Mouse (Mus musculus): ENCODE data around the gene Gm28778. TPM values are rescaled to one million over a fixed set of nuclear protein-coding genes. Genes with fewer than 3 reads are reported as not detected.
"Not testable (repeated sequence)": the region's sequence is repeated elsewhere in the genome, so short reads cannot be mapped to it uniquely, and the experiment has no call there.

The Gm28778 gene
- total RNA-seq (2017), result not detected in 2 replicates

GRCm38 (mm10) chr1:53296581-53297383, at the start of gene Gm28778, which contains the start of the genes Pms1 and Ormdl1:
Gene Gm28778, plus strand, starts transcription at chr1:53297111.
Gene Pms1, minus strand, starts transcription at chr1:53297018.
Gene Ormdl1, plus strand, starts transcription at chr1:53297095.
- peak; percentile 98 for ATAC-seq (replicated peaks; ENCODE audit: low read depth, poor library complexity, severe bottlenecking)

DNA sequence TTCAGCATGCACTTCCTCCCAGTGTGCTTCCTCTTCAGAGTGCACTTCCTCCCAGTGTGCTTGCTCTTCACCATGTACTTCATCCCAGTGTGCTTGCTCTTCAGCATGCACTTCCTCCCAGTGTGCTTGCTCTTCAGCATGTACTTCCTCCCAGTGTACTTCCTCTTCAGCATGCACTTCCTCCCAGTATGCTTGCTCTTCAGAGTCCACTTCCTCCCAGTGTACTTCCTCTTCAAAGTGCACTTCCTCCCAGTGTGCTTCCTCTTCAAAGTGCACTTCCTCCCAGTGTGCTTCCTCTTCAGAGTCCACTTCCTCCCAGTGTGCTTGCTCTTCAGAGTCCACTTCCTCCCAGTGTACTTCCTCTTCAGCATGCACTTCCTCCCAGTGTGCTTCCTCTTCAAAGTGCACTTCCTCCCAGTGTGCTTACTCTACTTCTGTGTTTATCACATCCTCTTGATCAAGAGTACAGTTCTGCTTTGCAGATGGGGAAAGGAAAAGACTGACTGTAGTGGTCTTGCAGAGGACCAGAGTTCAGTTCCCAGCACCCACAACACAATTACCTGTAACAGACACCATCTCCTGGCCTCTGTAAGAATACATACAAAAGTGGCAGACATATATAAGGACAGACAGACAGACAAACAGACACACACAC, 31.8 kb upstream of the Gm28778 start:
- not testable (repeated sequence) for ATAC-seq (replicated peaks; ENCODE audit: low read depth, poor library complexity, severe bottlenecking)

- ATAC-seq (replicated peaks; ENCODE audit: low read depth, poor library complexity, severe bottlenecking), result no peak
Observed at GRCm38 (mm10) chr1:53269901-53270300, 27.0 kb upstream of the Gm28778 start.

- ATAC-seq (replicated peaks; ENCODE audit: low read depth, poor library complexity, severe bottlenecking), result peak; percentile 72; the same call in 1 of the 2 replicates
Observed at GRCm38 (mm10) chr1:53272646-53273045, 24.3 kb upstream of the Gm28778 start.

DNA sequence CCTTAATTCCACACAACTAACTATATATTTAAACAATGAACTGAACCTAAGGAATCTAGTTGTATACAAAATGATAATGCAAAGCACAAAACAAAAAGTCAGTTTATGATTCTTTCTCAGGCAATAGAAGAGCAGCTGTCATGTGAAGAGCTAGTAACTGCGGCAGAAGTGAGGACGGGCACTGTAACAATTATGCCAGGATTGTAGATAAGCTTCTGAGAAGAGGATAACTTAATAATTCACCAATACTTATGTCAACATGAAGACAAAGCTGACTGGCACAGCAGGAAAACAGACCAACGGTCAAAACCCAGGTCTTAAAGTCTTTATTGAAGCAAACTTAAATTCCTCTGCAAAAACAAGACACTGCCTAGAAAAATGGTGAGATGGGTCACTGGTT, 5.7 kb upstream of the Gm28778 start:
- ATAC-seq (replicated peaks; ENCODE audit: low read depth, poor library complexity, severe bottlenecking), result no peak

DNA sequence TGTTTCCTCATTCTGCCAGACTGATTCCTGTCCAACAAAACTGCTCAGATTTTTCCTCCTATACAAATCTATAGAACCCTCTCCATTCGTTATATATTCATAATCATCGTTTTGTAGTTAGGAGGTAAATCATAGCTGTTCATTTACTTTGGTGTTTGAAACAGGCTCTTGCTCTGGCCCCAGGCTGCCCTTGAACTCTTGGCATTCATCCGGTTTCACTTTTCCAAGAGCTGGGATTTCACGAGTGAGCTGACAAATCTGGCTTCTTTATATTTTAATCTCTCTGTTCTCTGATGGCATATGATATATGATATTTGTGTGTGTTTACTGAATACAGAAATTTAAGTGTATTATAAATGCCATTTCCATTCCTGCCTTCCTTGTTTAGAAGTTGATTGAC, 3.6 kb downstream of the Gm28778 start:
- no peak for ATAC-seq (replicated peaks; ENCODE audit: low read depth, poor library complexity, severe bottlenecking)

DNA sequence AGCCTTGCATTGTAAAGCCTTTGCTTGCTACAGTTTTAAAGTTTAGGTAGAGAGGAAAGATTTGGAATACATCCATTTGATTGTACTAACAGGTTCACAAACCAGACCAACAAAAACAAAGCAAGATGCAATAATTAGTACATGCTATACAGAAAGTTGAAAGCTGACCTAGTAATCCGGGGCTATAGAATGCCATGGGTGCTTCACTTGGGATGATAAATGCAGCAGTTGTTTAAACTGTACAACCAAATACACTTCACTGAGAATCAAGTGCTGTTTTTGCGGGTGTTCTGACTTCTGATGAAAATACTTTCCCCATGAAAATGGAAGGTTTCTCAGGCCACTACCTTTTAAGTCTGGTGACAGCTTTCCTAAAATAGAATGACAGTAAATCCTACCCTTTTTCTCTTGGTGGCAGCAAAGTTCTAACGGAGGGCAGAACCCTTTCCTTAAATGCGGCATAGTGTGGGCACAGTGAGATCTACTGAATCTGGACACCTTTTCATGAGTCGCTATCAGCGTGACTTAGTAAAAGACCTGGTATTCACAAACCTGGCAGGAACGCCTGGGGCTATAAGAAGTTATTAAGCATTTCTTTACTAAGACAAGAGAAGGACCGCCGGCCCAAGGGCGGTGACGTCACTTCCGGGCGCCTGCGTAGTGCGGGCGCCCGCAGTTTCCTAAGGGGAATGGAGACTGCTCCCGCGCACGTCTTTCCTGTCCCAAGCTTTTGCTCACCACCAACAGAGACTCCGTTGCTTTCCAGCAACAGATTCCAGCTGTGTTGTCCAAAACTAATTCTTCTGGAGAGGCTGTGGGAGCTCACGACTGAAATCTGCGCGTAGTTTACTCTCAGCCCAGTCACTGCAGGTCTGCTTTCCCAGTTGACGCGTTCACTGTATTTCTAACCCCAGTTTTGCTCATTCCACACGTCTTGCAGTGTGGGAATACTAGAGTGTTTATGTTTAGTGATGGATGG, 16.4 kb downstream of the Gm28778 start, which contains the start of gene Osgepl1:
Gene Osgepl1, plus strand, starts transcription at position 636 of the 979 bp plus-strand sequence.
- peak; percentile 97 for ATAC-seq (replicated peaks; ENCODE audit: low read depth, poor library complexity, severe bottlenecking)

DNA sequence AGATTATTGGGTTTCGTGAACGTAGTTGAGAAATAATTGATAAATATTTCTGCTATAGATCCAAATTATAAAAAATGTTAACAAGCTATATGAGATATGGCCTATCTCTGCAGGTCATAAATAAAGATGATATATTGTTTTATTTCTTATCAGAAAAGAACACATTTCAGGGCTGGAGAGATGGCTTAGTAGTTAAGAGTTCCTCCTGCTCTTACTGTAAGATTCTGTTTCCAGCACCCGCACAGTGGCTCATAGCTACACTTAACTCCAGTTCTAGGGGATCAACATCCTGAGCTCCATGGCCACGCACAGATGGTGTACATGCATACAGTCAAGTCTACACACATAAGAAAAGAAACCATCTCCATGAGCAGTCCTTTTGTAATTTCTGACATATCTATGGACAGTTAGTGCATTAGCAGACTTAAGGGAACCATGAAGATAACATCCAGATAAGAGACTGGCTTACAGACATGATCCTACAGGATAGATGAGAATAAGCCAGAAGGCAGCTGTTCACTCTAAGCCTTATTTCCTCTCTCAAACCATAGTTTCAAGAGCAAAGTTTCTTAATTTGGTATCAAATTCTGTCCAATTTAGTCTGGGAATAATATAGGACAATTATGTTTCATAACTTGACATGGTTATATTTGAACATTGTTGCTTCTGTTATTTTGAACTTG, 24.9 kb downstream of the Gm28778 start:
- ATAC-seq (replicated peaks; ENCODE audit: low read depth, poor library complexity, severe bottlenecking), result no peak

DNA sequence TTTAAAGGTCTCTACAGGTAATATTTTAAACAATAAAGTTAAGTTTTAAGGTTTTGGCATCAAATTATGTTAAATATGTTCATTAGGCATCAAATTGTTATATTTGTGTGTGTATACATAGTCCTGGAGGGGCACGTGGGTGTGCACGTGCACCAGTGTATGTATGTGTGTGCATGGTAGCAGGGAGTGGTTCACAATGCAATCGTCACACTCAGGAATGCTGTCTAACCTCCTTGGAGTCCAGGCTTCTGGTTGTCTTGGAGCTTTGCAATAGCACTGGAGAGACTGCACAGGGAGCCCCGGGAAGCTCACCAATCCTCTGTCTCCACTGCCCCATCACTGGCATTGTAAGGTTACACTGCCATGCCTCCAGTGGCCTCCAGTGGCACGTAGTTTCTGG, 26.3 kb downstream of the Gm28778 start:
- no peak for ATAC-seq (replicated peaks; ENCODE audit: low read depth, poor library complexity, severe bottlenecking)

GRCm38 (mm10) chr1:53324277-53324676, 27.4 kb downstream of the Gm28778 start:
- ATAC-seq (replicated peaks; ENCODE audit: low read depth, poor library complexity, severe bottlenecking), result no peak

GRCm38 (mm10) chr1:53324827-53325494, 28.1 kb downstream of the Gm28778 start:
- ATAC-seq (replicated peaks; ENCODE audit: low read depth, poor library complexity, severe bottlenecking), result no peak

DNA sequence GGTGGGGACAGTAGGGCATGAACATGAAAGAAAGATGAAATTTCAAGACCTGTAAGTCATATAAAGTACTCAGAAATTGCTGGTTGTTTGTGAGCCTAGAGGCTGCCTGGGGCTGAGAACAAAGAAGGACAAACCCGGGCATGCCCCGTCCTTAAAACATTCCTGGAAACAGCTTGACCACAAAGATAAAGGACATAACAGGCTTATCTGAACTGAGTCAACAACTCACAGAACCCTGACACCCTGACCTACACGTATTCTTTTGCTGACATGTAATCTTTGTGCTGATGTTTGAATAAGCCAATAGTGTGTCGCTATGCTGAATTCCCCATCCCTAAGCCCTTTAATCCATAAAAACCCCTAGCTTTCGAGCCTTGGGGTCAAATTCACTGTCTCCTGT, 36.6 kb downstream of the Gm28778 start:
- ATAC-seq (replicated peaks; ENCODE audit: low read depth, poor library complexity, severe bottlenecking), result not testable (repeated sequence)

DNA sequence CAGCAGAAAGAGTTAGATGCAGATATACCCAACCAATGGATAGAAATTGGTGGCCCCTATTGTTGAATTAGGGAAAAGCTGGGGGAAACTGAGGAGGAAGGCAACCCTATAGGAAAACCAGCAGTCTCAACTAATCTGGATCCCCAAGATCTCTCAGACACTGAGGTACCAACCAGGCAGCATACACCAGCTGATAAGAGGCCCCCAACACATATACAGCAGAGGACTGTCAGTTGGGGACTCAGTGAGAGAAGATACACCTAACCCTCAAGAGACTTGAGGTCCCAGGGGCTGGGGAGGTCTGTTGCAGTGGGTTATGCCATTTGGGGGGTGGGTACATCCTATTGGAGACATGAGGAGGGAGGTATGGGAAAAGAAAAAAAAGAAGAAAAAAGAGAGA, 38.6 kb downstream of the Gm28778 start:
- no peak for ATAC-seq (replicated peaks; ENCODE audit: low read depth, poor library complexity, severe bottlenecking)

DNA sequence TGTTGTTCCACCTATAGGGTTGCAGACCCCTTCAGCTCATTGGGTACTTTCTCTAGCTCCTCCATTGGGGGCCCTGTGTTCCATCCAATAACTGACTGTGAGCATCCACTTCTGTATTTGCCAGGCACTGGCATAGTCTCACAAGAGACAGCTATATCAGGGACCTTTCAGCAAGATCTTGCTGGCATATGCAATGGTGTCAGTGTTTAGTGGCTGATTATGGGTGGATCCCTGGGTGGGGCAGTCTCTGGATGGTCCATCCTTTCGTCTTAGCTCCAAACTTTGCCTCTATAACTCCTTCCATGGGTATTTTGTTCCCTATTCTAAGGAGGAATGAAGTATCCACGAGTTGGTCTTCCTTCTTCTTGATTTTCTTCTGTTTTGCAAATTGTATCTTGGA, 40.5 kb downstream of the Gm28778 start:
- ATAC-seq (replicated peaks; ENCODE audit: low read depth, poor library complexity, severe bottlenecking), result not testable (repeated sequence)

- ATAC-seq (replicated peaks; ENCODE audit: low read depth, poor library complexity, severe bottlenecking), result 0 out of 2 replicates have a peak, but pooled peaks have one; percentile 52
Observed at GRCm38 (mm10) chr1:53341071-53341470, 44.2 kb downstream of the Gm28778 start.

DNA sequence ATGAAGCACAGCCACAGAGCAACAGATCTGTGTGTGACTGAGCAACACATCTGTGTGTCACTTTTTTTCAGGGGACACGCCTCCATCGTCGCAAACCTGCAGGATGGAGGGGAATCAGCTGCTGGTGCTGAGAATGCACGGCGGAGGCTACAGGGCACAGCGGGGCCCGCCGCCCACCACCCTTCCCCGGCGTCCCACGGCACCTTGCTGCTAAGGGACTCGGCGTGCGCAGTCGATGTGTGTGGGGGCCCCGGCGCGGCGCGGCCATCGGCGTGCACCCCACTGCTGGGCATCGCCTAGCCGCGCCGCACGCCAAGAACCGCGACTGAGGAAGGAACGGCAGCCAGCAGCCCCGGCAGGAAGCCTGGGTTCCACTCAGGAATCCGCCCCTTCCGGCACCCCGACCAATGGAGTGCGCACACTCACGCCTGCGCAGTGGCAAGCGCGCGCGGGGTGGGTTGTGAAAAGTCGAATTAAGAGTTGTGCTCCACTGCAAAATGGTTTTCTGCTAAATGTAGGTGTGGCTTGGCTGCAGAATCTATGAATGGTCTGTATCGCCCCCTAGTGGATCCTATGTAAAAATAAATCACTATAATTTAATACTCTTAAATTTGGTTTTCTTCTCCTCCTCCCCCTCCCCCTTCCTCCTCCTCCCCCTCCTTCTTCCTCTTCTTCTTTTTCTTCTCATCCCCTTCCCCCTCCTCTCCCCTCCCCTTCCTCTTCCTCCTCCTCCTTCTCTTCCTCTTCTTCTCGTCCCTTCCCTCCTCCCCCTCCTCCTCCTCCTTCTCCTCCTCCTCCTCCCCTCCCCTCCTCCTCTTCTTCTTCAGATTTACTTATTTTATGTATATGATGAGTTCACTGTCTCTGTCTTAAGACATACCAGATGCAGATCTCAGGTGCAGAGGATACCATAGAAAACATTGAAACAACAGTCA, 55.7 kb downstream of the Gm28778 start, which contains the start of the genes Asdurf, Gm28551 and Asnsd1:
Gene Asdurf, minus strand, starts transcription at position 293 of the 935 bp plus-strand sequence.
Gene Gm28551, minus strand, starts transcription at position 341 of the 935 bp plus-strand sequence.
Gene Asnsd1, minus strand, starts transcription at position 426 of the 935 bp plus-strand sequence.
- peak; percentile 100 for ATAC-seq (replicated peaks; ENCODE audit: low read depth, poor library complexity, severe bottlenecking)

- ATAC-seq (replicated peaks; ENCODE audit: low read depth, poor library complexity, severe bottlenecking), result no peak
Observed at GRCm38 (mm10) chr1:53358988-53359387, 62.1 kb downstream of the Gm28778 start.
